Mouse (Mus musculus) cerebellum, postnatal 14 days (tissue): ENCODE results near the gene Gzmc.
"Not testable (repeated sequence)": the region's sequence is repeated elsewhere in the genome, so short reads cannot be mapped to it uniquely, and the experiment has no call there.

Source experiments
- DNase-seq, 2 experiments: peaks; one replicate each; pipeline ENCODE4 v3.0.0; 2021; ENCODE audit warnings: mixed read lengths in 2 of 2

Gzmc gene

DNA sequence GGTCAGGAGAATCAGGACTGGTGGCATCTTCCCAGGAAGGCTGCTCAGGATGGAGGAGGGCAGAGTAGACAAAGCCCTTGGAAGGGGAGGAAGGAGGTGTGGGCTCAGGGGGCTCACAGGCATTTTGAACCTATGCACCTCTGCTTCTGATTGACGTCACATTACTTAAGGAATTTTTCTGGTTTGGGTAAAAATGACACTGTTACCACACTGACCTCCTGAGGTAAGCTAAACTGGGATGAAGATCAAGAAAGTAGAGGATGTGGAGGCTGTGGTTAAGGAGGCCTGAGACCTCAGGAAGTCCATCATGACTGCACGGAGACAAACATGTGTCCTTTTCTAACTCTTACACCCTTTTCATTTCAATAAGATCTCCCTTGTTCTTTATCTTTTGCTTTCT lies at the start of gene Gzmc:
TSS of gene Gzmc (minus strand) at position 101 of the 400 bp plus-strand sequence.
- no peak for DNase-seq

DNA sequence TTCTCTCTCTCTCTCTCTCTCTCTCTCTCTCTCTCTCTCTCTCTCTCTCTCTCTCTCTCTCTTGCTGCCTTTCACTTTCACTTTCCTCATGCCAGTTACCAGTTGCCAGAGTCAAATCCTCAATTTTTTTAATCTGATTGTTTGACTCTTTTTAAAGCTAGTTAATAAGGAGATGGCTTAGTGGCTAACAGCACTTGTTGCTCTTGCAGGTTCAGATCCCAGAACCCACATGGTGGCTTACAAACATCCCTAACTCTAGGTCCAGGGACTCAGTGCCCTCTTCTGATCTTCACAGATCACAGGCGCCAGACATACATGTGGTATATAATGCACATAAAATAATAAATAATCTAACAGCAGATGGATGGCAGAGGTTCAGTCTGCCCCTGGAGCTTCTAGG lies 49.4 kb upstream of the Gzmc start:
- no peak for DNase-seq

DNA sequence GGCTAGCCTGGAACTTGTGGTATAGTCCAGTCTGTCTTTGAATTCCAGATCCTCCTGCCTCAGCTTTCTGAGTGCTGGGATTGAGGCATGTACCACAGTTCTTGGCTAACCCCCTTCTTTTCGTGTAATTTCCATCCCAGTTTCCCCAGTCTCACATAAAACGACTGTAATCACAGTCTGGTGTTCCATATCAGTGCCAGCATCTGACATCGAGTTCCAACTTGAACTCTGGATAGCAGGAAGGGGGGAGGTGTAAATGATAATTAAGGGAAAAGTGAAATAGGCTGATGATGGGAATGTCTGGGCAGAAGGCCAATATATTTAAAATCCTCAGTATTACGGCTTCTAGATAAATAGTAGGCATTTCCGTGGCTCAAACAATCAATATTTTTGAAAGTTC lies 46.6 kb upstream of the Gzmc start:
- no peak for DNase-seq

DNA sequence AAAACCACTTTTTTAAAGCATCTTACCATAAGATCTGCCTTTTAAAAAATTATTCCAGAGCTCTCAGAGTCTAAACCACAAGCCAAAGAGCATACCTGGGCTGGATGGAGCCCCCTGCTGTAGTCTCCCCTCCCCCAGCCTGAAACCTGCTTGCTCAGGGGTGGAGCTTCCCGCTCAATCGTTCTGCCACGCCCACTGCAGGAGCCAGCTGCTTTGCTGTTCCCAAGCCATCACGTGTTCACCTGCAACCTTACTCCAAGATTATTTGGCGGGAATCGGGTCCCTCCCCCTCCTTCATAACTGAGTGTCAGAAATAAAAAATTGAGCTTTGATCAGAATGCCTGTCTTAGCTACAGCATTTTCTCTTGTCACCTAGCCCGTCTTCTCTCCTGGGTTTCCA lies 44.2 kb upstream of the Gzmc start:
- DNase-seq, result not testable (repeated sequence)

DNA sequence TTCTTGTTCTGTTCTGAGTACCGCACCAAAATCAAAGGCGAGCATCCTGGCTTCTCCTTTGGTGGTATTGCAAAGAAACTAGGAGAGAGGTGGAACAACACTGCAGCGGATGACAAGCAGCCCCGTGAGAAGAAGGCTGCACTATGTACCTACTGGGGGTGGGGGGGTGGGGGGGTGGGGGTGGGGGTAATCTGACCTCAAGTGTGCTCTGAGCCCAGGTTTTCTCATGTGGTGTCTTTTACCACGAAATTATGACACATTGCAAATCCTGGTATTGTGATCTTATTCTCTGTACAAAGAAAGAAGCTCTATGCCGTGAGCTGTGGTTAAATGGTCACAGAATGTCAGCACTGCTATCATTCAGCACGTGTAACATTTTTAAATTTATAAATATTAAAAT lies 41.6 kb upstream of the Gzmc start:
- DNase-seq, result not testable (repeated sequence)

DNA sequence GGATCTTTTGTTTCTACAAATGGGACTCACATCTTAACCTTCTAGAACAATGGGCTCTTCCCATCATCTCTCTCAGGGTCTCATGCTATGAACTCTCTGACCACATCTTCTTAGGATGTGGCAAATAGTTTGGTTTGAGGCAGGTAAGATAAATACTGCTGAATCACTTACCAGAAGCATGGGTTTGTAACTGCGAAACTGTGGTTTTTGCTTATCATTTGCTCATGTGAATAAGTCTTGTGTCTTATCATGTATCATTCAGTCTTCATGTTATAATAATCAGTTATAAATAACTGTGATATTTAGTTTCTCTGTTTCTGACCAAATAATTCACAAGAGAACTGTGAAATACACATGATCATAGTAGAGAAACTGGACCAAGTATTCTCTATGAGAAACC lies 31.7 kb upstream of the Gzmc start:
- DNase-seq, result no peak

DNA sequence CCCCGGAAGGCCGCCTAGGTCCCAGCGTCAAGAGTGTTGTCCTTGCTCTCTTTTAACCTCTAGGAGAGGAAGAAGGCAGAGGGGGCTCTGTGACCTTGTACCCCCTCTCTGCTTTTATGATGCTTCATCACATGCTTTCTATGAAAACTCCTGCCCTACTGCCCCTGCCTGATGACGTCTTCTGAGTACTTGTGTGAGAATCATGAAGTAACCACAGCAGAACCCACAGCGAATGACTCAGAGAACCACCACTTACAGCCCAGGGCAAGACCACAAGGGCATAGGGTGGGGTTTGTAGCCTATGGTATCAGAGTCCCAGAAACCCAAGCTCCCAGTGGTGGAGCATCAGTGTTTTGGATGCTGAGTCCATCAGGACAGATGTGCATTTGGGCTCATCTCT lies 27.7 kb upstream of the Gzmc start, which contains the start of gene Gzmb:
TSS of gene Gzmb (minus strand) at position 108 of the 400 bp plus-strand sequence.
- no peak for DNase-seq

DNA sequence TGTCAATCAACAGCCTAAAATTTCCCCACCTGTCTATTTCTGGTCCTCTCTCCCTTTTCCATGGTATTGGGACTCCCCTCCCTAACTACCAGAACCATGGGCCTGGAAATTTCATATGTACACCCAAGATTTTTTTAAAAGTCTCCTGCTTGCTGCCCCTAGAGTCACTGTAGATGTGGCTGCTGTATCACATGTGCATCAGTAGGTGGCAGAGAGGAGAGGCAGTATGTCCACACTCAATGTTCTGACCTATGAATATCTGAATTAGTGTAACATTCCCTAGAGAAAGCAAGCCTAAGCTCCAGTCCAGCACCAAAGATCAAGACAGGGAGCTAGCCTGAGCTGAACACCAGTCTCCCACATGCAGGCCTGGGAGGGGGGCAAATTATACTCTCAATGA lies 6.0 kb upstream of the Gzmc start:
- DNase-seq, result no peak

DNA sequence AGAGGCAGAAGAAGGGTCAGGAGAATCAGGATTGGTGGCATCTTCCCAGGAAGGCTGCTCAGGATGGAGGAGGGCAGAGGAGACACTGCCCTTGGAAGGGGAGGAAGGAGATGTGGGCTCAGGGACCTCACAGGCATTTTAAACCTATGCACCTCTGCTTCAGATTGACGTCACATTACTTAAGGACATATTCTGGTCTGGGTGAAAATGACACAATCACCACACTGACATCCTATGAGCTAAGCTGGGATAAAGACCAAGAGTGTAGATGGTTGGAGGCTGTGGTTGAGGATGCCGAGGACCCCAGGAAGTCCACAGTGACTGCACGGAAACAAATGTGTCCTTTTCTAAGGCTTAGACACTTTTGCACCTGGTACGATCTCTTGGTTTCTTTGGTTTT lies 23.1 kb downstream of the Gzmc start, which contains the start of gene Gzmf:
TSS of gene Gzmf (minus strand) at position 101 of the 400 bp plus-strand sequence.
- DNase-seq, result no peak

DNA sequence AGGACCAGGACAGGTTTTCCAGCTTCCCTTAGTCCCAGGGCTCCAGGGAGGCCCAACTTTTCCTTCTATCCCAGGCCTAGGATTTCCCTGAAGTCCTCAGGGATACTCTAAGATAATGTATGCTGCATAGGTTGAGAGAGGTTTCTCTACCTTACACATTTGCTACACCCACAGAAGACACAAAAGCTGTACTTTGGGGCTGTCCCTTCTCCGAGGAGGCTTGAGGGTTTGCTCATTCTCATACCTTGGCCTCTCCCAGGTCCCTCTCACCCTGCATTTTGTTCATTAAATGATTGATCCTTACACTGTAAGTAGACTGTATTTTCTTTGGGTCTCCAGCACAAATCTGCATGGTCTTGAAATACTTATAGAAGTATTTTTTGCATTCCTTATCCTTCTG lies 28.8 kb downstream of the Gzmc start:
- DNase-seq, result no peak

DNA sequence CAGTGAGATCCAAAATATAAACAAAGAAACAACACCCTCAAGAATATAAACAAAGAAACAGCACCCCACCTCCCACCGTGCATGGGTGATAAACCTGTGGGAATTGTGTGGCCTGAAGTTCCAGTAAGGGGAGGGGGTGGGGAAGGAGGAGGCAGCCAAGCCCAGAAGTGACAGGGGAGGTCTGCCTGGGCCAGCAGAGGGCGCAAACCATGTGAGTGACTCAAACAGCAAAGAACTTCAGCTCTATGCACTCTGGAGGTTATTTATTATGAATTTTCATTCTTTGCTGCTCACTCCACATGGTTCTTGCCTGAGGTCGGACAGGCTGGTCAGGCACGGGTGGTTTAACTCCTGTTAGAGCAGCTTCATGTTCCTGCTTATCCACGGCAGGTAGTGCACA lies 29.4 kb downstream of the Gzmc start:
- peak; percentile 26 to 53 for DNase-seq

DNA sequence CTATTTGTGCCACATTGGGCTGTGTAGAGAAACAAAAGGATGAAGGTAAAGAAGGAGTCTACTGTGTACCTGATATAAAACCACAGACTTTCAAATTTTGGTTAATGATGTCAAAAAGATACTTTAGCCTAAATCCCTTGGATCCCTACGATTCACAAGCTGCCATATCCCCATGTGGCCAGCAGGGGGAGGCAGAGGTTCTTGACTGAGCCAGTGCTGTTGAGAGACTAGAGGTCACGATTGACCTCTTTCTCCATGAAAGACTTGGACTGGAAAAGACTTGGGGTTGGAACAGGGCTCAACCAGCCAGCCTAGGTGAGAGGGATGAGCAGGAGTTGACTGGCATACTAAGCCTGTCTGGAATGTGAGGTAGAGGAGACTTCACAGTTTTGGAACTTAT lies 30.5 kb downstream of the Gzmc start:
- DNase-seq, result peak; percentile 83 to 87

DNA sequence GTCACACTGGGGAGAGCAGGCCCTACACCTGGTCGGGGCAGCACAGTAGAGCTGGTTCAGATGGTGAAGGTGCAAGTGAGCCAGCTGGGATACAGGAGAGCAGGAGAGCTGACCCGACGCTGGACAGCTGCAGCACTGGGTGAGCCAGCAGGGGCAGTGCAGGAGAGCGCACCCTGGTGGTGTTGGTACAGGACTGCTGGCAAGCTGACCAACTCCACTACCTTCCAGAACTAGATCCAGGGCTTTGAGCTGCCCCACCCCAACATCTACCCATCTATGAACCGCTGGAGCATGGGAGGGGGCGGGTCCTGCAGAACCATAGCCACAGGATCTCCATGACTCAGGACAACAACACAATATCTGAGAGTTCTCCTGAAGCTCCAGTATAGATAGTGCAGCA lies 47.5 kb downstream of the Gzmc start:
- peak in 1 of 2 experiments; percentile 11 for DNase-seq

DNA sequence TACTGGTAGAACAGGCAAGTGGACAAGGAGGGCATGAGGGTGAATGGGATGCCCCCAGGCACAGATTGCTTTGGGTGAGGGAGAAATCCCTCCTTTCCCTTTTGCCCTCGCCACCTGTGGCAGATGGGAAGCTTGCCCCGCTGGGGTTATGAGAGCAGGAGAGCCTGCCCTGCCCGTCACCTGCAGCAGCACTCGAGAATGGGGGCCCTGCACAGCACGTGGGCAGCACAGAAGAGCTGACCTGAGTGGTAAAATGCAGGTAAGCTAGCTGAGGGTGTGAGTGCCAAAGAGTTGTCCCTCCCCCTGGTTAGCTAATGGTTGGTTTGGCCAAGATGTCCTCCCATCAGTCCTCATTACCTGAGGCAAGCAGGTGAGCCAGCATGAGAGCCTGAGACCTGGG lies 47.9 kb downstream of the Gzmc start:
- no peak for DNase-seq
